Mouse (Mus musculus) fibroblast of lung, adult 2 months (primary cell): Measurements from ENCODE around the gene Acot7.

Experiments
- DNase-seq: peaks from one replicate; pipeline ENCODE4 v3.0.0-alpha.2; 2011; ENCODE audit warnings: low read depth

The Acot7 gene

GRCm38 (mm10) chr4:152244545-152245522 lies 66.9 kb downstream of the Acot7 start:
- DNase-seq: no peak

DNA sequence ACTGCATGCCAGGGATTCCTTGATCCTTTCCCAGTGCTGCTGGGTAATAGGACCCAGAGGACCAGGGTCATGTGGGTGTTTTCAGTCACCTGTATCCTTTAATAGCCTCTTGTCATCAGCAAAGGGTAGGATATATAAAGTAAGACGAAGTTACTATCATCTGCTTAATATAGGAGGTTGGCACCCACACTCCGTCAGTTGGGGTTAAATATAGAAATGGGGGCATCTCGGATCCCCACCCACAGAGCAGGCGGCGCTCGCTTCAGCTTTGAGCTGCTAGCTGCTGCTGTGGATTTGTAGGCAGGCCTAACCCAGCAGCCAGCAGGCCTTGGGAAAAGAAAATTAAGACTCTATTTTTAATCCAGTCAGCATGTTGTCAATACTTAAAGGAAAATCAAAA lies 68.1 kb downstream of the Acot7 start:
- DNase-seq: no peak

- DNase-seq: no peak
These were observed 69.3 kb downstream of the Acot7 start for GRCm38 (mm10) chr4:152247195-152247594.

- no peak for DNase-seq
These were observed 72.7 kb downstream of the Acot7 start for GRCm38 (mm10) chr4:152250615-152251014.

DNA sequence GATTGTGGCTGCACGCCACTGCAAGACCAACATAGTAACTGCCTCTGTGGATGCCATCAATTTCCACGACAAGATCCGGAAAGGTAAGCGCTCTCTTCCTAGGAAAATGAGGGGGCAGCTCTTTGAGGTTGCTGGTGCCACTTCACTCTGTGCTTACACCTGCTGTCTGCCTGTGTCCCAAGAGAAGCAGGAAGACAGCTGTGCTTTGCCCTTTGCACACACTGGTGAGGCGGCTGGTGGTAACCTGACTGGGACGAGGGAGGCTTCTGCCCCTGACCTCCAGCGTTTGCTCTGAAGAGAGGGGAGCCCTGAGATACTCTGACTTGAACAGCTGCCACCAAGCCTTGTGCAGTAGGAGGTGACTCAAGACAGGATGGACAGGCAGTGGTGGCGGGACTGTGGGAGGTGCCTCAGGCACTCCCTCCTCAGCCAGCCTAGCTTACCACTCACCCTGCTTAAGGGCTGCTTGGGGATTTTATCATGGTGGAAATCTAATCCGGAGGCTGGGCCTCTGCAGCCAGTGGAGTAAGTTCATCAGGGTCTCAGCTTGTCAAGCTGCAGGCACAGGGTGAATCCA lies 75.3 kb downstream of the Acot7 start:
- DNase-seq: no peak

DNA sequence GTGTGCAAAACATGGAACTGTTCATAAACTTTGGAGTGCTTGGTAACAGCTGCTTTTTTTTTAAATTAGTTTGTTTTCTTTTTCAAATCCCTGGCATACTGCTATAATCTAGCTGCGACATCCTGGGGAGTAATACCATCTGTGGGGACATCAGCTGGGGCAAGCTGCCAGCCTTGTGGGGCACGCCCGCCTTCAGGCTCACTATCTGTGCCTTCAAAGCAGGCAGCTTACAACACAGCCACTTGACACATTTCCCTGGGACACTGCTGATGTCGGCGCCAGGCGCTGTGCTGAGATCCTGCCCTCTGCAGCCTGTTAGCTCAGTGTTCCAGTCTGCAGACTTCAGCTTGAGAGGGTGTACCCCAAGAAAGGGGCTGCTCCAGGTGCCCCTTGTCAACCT lies 79.1 kb downstream of the Acot7 start:
- DNase-seq: no peak

- no peak for DNase-seq
These were observed 82.5 kb downstream of the Acot7 start for GRCm38 (mm10) chr4:152260451-152260850.

GRCm38 (mm10) chr4:152262187-152262586 lies 84.3 kb downstream of the Acot7 start:
- DNase-seq: no peak

DNA sequence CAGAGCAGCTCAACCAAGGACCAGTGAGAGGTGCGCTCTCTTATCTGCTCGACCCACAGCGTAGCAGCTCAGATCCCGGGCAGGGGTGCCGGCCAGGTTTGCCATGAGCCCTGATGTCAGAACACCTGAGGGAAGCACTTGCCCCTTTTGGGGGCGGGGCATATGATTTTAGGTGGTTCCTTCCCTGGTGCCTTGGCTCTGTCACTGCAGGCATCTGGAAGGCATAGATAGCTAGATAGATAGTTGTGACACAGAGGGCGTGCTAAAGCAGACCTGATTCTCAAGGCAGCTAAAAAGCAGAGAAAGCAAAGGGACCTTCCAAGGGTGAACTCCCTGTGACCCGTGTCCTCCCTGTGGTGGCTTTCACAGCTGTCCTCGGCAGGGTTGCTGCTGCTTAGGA lies 85.2 kb downstream of the Acot7 start:
- DNase-seq: no peak

GRCm38 (mm10) chr4:152263512-152264176 lies 85.7 kb downstream of the Acot7 start:
- DNase-seq: no peak

DNA sequence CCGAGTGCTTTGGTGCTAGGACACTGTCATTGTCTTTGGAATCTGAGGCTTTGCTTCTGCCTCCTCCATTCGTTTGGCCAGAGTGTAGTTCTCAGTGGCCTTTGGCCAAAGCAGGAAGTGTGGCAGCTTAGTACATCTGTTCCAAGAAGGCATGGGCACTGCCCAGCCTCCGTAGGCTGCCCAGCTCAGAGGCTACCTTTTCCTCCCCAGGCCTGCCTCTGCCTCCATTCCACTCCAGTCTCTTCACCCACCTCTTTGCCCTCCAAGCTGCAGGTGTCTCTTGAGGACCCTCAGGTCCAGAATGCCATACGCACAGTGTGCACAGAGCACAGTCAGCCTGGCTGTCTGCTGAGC lies 86.2 kb downstream of the Acot7 start:
- no peak for DNase-seq

DNA sequence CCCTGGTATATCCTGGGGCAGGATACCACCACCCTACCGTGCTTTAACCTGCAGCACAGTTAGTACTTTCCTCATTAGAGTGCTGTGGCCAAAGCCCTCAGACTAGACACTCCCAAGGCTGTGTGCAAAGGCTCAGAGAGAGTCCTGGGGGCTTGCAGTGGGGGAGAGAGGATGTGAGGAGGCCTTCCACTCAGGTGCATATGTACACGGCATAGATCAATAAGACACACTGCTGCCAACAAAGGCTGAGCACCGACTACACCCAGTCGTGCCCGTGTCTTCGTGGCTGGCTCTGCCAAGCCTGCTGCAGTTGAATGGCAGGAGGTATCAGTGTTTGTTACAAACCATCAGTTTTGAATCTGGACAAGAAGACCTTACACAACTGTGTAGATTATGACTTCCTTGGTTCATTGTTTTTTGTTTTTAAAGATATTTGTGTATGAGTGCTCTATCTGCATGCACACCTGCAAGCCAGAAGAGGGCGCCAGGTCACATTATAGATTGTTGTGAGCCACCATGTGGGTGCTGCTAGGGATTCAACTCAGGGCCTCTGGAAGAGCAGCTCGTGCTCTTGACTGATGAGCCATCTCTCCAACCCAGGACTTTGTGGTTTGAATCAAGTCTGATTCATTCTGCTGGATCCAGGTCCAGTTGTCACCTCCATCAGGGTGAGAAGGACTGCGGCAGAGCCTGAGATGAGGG lies 87.1 kb downstream of the Acot7 start:
- DNase-seq: no peak

GRCm38 (mm10) chr4:152265791-152266190 lies 87.9 kb downstream of the Acot7 start:
- no peak for DNase-seq

GRCm38 (mm10) chr4:152266236-152266895 lies 88.4 kb downstream of the Acot7 start:
- no peak for DNase-seq

DNA sequence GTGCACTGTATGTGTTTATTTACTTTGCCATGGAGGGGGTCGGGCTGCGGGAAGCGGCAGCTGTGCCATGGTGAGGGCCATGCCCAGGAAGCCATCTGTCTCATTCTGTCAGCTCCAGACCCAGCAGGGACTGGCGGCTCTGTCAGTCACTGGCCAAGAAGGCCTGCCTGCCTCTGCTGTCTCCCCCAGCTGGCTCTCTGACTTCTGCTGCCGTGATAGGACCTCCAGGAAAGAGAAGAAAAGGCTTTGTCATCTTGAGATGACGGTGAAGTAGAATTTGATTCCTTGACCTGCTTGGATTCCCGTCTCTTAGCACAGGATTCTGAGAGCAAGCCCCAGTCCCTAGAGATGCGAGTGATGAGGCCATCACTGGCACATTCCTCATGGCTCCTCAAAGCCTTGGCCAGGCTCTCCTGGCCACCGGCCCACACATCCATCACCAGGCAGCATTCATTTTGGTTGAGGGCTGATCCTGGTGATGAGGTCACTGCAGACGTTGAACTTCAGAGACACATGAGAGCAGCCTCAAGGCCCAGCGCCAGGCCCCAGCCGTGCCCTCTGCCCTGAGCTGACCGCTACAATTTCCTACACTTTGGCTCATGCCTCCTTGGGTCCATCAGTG lies 89.9 kb downstream of the Acot7 start:
- DNase-seq: no peak

DNA sequence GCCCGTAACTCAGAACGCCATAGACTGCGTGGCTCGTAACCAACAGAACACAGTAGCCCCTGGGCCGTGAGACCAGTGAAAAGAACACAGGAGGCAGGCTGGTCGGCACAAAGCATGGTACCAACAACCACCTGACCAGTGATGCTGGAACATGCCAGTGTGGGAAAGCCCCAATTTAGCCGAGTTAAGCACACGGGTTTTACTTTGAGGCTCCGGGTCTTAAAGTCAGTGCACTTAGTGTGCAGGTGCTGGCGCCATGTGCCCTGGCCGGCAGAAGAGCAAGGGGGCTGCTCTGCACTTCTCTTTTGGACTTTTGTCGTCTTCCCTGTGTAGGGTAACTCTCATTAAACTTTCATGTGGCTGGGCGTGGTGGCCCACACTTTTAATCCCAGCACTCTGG lies 92.0 kb downstream of the Acot7 start:
- no peak for DNase-seq

GRCm38 (mm10) chr4:152270599-152270998 lies 92.7 kb downstream of the Acot7 start:
- DNase-seq: no peak

- no peak for DNase-seq
These were observed 93.4 kb downstream of the Acot7 start for GRCm38 (mm10) chr4:152271334-152271733.

DNA sequence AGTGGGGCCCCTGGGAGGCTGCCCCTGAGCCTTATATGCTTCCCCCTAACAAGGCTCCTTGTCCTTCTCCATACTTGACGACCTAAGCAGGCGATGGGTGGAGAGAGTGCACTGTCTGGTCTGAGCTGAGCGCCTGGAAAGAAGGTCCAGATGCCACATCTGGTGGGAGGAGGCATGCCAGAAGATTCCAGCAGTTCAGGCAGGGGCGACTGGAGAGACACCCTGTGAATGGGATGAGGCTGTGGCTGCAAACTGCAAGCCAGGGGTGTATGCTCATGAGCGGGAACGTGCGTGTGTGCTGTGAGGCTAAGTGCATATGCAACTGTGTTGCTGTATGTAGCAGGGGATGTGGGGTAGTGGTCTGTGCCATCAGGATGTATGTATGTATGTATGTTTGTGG lies 94.1 kb downstream of the Acot7 start:
- DNase-seq: no peak

GRCm38 (mm10) chr4:152272449-152273049 lies 94.6 kb downstream of the Acot7 start:
- no peak for DNase-seq

GRCm38 (mm10) chr4:152273191-152273590 lies 95.3 kb downstream of the Acot7 start:
- no peak for DNase-seq
